Comparison of ENCODE assay signal across 20 mouse cellular contexts in the genomic region with DNA sequence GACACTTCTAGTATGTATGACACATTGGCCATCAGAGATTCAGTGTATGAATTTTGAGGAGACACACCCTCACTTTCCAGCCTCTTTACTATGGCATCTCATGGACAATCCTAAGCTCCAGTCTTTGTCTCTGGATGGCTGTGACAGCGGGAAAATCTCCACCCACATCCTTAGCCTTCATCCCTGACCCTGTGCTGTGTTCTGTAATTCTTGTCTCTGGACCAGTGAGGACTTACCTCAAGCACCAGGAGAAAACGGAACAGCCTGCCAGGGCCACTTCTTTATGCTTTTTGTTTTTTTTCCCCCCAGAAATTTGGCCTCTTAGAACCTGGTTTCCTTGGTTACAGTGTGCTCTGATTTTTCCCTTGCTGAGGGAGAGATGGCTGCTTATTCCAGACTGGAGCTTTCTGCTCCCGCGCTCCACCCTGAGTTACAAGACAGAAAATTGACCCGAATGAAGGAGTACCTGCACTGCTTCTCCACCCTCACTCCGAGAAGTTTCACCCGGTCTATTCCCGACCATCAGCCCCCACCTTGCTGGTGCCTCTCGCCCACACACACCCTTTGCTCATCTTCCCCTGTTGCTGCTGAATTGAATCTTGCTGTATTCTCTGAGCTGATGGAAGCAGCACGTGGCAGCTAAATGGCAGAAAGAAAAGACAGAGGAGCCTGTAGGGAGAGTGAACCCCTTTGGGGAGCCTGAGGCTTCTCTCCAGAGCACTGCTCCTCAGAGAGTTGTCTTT.
DNase-seq lines count a peak whose midpoint lies in the region; ATAC-seq and TF ChIP-seq lines count a peak whose summit lies in the region.
"Had no signal": no experiment of that assay in that cellular context is flagged by ENCODE, and none has a peak within 500 bp of the region (broad histone marks: within the 10 kb centered on the region; RNA-seq: fewer than 3 reads in every experiment).

No protein-coding gene starts in this region.

- H3K27ac ChIP-seq in forebrain, embryonic 14.5 days (ENCODE audit: low read depth, low read length) = no peak overlapping the region
- H3K27ac ChIP-seq in forebrain, embryonic 10.5 days = no peak overlapping the region
- H3K27ac ChIP-seq in hindbrain, postnatal 0 days = peak overlapping the region; percentile 23
- H3K27ac ChIP-seq in hindbrain, embryonic 13.5 days = no peak overlapping the region
- H3K27ac ChIP-seq: embryonic facial prominence, embryonic 12.5 days; heart, embryonic 15.5 days; kidney, postnatal 0 days; liver, embryonic 13.5 days; lung, embryonic 15.5 days; neural tube, embryonic 12.5 days had no signal

- H3K4me3 ChIP-seq in forebrain, embryonic 14.5 days (ENCODE audit: low read depth, low read length) = no peak overlapping the region
- no peak overlapping the region for H3K4me3 ChIP-seq in forebrain, embryonic 10.5 days
- no peak overlapping the region for H3K4me3 ChIP-seq in hindbrain, postnatal 0 days (ENCODE audit: low read length)
- no peak overlapping the region for H3K4me3 ChIP-seq in hindbrain, embryonic 13.5 days
- H3K4me3 ChIP-seq: embryonic facial prominence, embryonic 12.5 days; heart, embryonic 15.5 days; liver, embryonic 13.5 days; lung, embryonic 15.5 days; neural tube, embryonic 12.5 days had no signal

- H3K4me2 ChIP-seq in forebrain, embryonic 14.5 days (ENCODE audit: low read length) = no peak overlapping the region
- no peak overlapping the region for H3K4me2 ChIP-seq in hindbrain, postnatal 0 days (ENCODE audit: low read depth, low read length)
- H3K4me2 ChIP-seq in hindbrain, embryonic 13.5 days = no peak overlapping the region
- H3K4me2 ChIP-seq: embryonic facial prominence, embryonic 12.5 days; heart, embryonic 15.5 days; liver, embryonic 13.5 days; lung, embryonic 15.5 days; neural tube, embryonic 12.5 days had no signal

- no peak for ATAC-seq in forebrain, embryonic 14.5 days
- ATAC-seq in hindbrain, postnatal 0 days = peak; percentile 58; the same call in 1 of the 2 replicates
- ATAC-seq in hindbrain, embryonic 13.5 days (ENCODE audit: low FRiP score) = no peak
- ATAC-seq: intestine, postnatal 0 days had no signal

- H3K9me3 ChIP-seq in forebrain, embryonic 14.5 days (replicated peaks; ENCODE audit: control insufficient read depth, low read length) = no peaks in the 10 kb centered on the region
- H3K9me3 ChIP-seq in forebrain, embryonic 10.5 days = no peaks in the 10 kb centered on the region
- no peaks in the 10 kb centered on the region for H3K9me3 ChIP-seq in hindbrain, postnatal 0 days (ENCODE audit: low read length)
- no peaks in the 10 kb centered on the region for H3K9me3 ChIP-seq in hindbrain, embryonic 13.5 days
- H3K9me3 ChIP-seq: embryonic facial prominence, embryonic 12.5 days; heart, embryonic 15.5 days; liver, embryonic 13.5 days; lung, embryonic 15.5 days; neural tube, embryonic 12.5 days had no signal

- H3K36me3 ChIP-seq in forebrain, embryonic 14.5 days (ENCODE audit: control insufficient read depth, insufficient read depth, low read length) = no peaks in the 10 kb centered on the region
- H3K36me3 ChIP-seq in forebrain, embryonic 10.5 days (replicated peaks) = no peaks in the 10 kb centered on the region
- no peaks in the 10 kb centered on the region for H3K36me3 ChIP-seq in hindbrain, postnatal 0 days (ENCODE audit: insufficient read depth, low read length)
- no peaks in the 10 kb centered on the region for H3K36me3 ChIP-seq in hindbrain, embryonic 13.5 days
- H3K36me3 ChIP-seq: embryonic facial prominence, embryonic 12.5 days; heart, embryonic 15.5 days; liver, embryonic 13.5 days; lung, embryonic 15.5 days; neural tube, embryonic 12.5 days had no signal

- peak; percentile 30 for DNase-seq in forebrain, embryonic 14.5 days (ENCODE audit: low spot score)
- DNase-seq in forebrain, embryonic 10.5 days (ENCODE audit: extremely low spot score, low spot score) = no peak
- peak; percentile 27 for DNase-seq in hindbrain, postnatal 0 days (ENCODE audit: low spot score)
- peak; percentile 16 to 33 for DNase-seq in left cerebral cortex, adult 8-10 months (ENCODE audit: low spot score in 2 of 2)
- DNase-seq in right cerebral cortex, adult 2 months (ENCODE audit: low spot score in 2 of 2) = peak; percentile 39 to 50
- no peak for DNase-seq in layer of hippocampus, adult 11-12 months (ENCODE audit: low spot score)
- DNase-seq in spleen, adult 18-20 months = no peak
- DNase-seq: adrenal gland, adult 2 months; cerebellum, adult 18-20 months; gastrocnemius, postnatal 10 days; heart, adult 18-20 months; liver, embryonic 13.5 days; thymus, adult 18-20 months had no signal

- H3K4me1 ChIP-seq in forebrain, embryonic 14.5 days (ENCODE audit: control insufficient read depth, insufficient read depth, low read length) = no peaks in the 10 kb centered on the region
- no peaks in the 10 kb centered on the region; the same call in 1 of the 2 replicates for H3K4me1 ChIP-seq in forebrain, embryonic 10.5 days
- no peaks in the 10 kb centered on the region for H3K4me1 ChIP-seq in hindbrain, postnatal 0 days (ENCODE audit: insufficient read depth, low read length)
- H3K4me1 ChIP-seq in hindbrain, embryonic 13.5 days (replicated peaks) = peaks cover 2% of the 10 kb centered on the region; the same call in 1 of the 2 replicates
- H3K4me1 ChIP-seq: heart, embryonic 15.5 days; liver, embryonic 13.5 days; lung, embryonic 15.5 days; neural tube, embryonic 12.5 days had no signal

- no peak overlapping the region for H3K9ac ChIP-seq in forebrain, embryonic 14.5 days (ENCODE audit: low read length)
- no peak overlapping the region for H3K9ac ChIP-seq in hindbrain, postnatal 0 days (replicated peaks; ENCODE audit: low read length)
- no peak overlapping the region for H3K9ac ChIP-seq in hindbrain, embryonic 13.5 days
- H3K9ac ChIP-seq: embryonic facial prominence, embryonic 12.5 days; heart, embryonic 15.5 days; liver, embryonic 13.5 days; lung, embryonic 15.5 days; neural tube, embryonic 12.5 days had no signal

- no peaks in the 10 kb centered on the region for H3K27me3 ChIP-seq in forebrain, embryonic 14.5 days (replicated peaks; ENCODE audit: control insufficient read depth, insufficient read depth, low read length)
- no peaks in the 10 kb centered on the region for H3K27me3 ChIP-seq in forebrain, embryonic 10.5 days (ENCODE audit: poor library complexity, severe bottlenecking)
- no peaks in the 10 kb centered on the region for H3K27me3 ChIP-seq in hindbrain, postnatal 0 days (ENCODE audit: insufficient read depth, low read length)
- no peaks in the 10 kb centered on the region for H3K27me3 ChIP-seq in hindbrain, embryonic 13.5 days
- H3K27me3 ChIP-seq: embryonic facial prominence, embryonic 12.5 days; heart, embryonic 15.5 days; liver, embryonic 13.5 days; lung, embryonic 15.5 days; neural tube, embryonic 12.5 days had no signal

- no peak for TF ChIP-seq CTCF in hindbrain, postnatal 0 days (IDR thresholded peaks at IDR 0.05; ENCODE audit: low read depth)

- WGBS in forebrain, embryonic 14.5 days = 70% methylated on average over 10 of the region's 10 CpGs
- WGBS in forebrain, embryonic 10.5 days = 73% methylated on average over 10 of the region's 10 CpGs
- 48% methylated on average over 10 of the region's 10 CpGs for WGBS in hindbrain, postnatal 0 days
- 74% methylated on average over 10 of the region's 10 CpGs for WGBS in hindbrain, embryonic 13.5 days

Comparison
In these comparisons a context has a peak if more than half of its experiments do, and no peak if none do; other contexts are left out.
1. DNase-seq: peak in forebrain, embryonic 14.5 days (single experiment), hindbrain, postnatal 0 days (single experiment), left cerebral cortex, adult 8-10 months (2 of 2) and right cerebral cortex, adult 2 months (2 of 2); none in forebrain, embryonic 10.5 days (single experiment), layer of hippocampus, adult 11-12 months (single experiment) and spleen, adult 18-20 months (0 of 2).